Mouse (Mus musculus): ENCODE results near the gene Cstf1. TPM values are rescaled to one million over a fixed set of nuclear protein-coding genes. Genes with fewer than 3 reads are reported as not detected.
A peak's percentile ranks its signal among the peaks of the same experiment; 100 is the strongest.

Cstf1 gene
- 67.2 and 68.5 TPM in 2 replicates for total RNA-seq (2012; rRNA removed)

GRCm38 (mm10) chr2:172370411-172371223 lies at the start of gene Cstf1, which contains the start of gene Aurka:
Gene Cstf1, plus strand, starts transcription at chr2:172370681.
Gene Aurka, minus strand, starts transcription at chr2:172370535.
- peak within 1 kb of the TSS; percentile 78 to 93 for H3K4me3 ChIP-seq (ENCODE audit: insufficient read depth in 1 of 2, low read depth in 1 of 2, low read length in 2 of 2, poor library complexity in 1 of 2, severe bottlenecking in 1 of 2)
- in situ Hi-C loops (cut with MboI; ENCODE audit: low sequenced_read_pairs in 2 of 2, unreplicated experiment in 2 of 2): no loop called here
- peak; percentile 87 for DNase-seq (ENCODE audit: low read depth, low spot score)
- peaks cover 0 to 8% of the 10 kb centered on the region in 2 experiments; a peak in 1 of 4 replicates for H3K4me1 ChIP-seq (ENCODE audit: control insufficient read depth in 2 of 2, insufficient read depth in 2 of 2, low read length in 2 of 2, poor library complexity in 1 of 2)
- peak within 1 kb of the TSS; percentile 69 for H3K27ac ChIP-seq (ENCODE audit: insufficient read depth, low read depth, low read length, poor library complexity, severe bottlenecking)
- no peaks in the 10 kb centered on the region for H3K9me3 ChIP-seq (ENCODE audit: control insufficient read depth, insufficient read depth, low read depth, low read length)
- peak within 1 kb of the TSS; percentile 97 for H3K9ac ChIP-seq (ENCODE audit: insufficient read depth, low read depth, low read length, poor library complexity, severe bottlenecking)
- TF ChIP-seq CHD2 (IDR thresholded peaks at IDR 0.05; ENCODE audit: low read depth, low read length) (peak; percentile 74; the same call in 1 of the 2 replicates), ZNF384 (IDR thresholded peaks at IDR 0.05; ENCODE audit: low read depth, low read length) (no peak), HCFC1 (IDR thresholded peaks at IDR 0.05; ENCODE audit: borderline replicate concordance, insufficient read depth, low read length) (peak; percentile 89)
- H3K36me3 ChIP-seq (ENCODE audit: control insufficient read depth, insufficient read depth, low read length, poor library complexity, severe bottlenecking): peaks cover 42% of the 10 kb centered on the region

DNA sequence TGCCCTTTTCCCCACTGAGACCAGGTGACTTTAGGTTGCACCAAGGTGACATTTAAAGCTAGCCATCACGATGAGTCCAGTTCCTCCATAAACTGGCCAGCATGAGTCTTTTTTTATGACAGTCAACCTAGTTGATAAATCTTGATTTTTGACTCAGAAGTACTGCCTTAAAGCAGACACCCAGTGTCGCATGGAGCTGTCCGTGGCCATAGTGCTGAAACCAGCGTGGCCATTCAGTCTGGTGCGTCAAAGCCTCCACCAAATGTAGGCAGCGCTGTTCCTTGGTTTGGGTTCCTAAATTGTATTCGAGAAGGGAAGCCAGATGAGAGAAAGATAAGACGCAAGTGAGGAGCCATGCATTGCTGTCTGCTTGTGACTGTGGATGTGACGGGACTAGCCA lies 49.6 kb upstream of the Cstf1 start:
- DNase-seq (ENCODE audit: low read depth, low spot score): no peak
- H3K27ac ChIP-seq (ENCODE audit: insufficient read depth, low read depth, low read length, poor library complexity, severe bottlenecking): no peak overlapping the region
- H3K36me3 ChIP-seq (ENCODE audit: control insufficient read depth, insufficient read depth, low read length, poor library complexity, severe bottlenecking): no peaks in the 10 kb centered on the region
- H3K9me3 ChIP-seq (ENCODE audit: control insufficient read depth, insufficient read depth, low read depth, low read length): no peaks in the 10 kb centered on the region
- in situ Hi-C loops (cut with MboI; ENCODE audit: low sequenced_read_pairs in 2 of 2, unreplicated experiment in 2 of 2): loop anchor here (5.0 kb wide), 1 partner anchor 94 kb away; no protein-coding TSS in a partner anchor
- no peaks in the 10 kb centered on the region for H3K4me1 ChIP-seq (ENCODE audit: control insufficient read depth in 2 of 2, insufficient read depth in 2 of 2, low read length in 2 of 2, poor library complexity in 1 of 2)
- no peak overlapping the region for H3K9ac ChIP-seq (ENCODE audit: insufficient read depth, low read depth, low read length, poor library complexity, severe bottlenecking)
- TF ChIP-seq ZC3H11A (IDR thresholded peaks at IDR 0.05; ENCODE audit: borderline replicate concordance, low read depth, low read length) (no peak), CHD2 (IDR thresholded peaks at IDR 0.05; ENCODE audit: low read depth, low read length) (no peak), HCFC1 (IDR thresholded peaks at IDR 0.05; ENCODE audit: borderline replicate concordance, insufficient read depth, low read length) (no peak), ZNF384 (IDR thresholded peaks at IDR 0.05; ENCODE audit: low read depth, low read length) (no peak), MAFK (IDR thresholded peaks at IDR 0.05; ENCODE audit: insufficient read depth, low read depth, low read length) (no peak)
- no peak overlapping the region for H3K4me3 ChIP-seq (ENCODE audit: insufficient read depth in 1 of 2, low read depth in 1 of 2, low read length in 2 of 2, poor library complexity in 1 of 2, severe bottlenecking in 1 of 2)

- no peak for TF ChIP-seq ZNF384 (IDR thresholded peaks at IDR 0.05; ENCODE audit: low read depth, low read length)
- no peak for TF ChIP-seq MAFK (IDR thresholded peaks at IDR 0.05; ENCODE audit: insufficient read depth, low read depth, low read length)
- no peak for TF ChIP-seq HCFC1 (IDR thresholded peaks at IDR 0.05; ENCODE audit: borderline replicate concordance, insufficient read depth, low read length)
- no peak for TF ChIP-seq ZC3H11A (IDR thresholded peaks at IDR 0.05; ENCODE audit: borderline replicate concordance, low read depth, low read length)
- TF ChIP-seq CHD2 (IDR thresholded peaks at IDR 0.05; ENCODE audit: low read depth, low read length): no peak
- H3K36me3 ChIP-seq (ENCODE audit: control insufficient read depth, insufficient read depth, low read length, poor library complexity, severe bottlenecking): no peaks in the 10 kb centered on the region
- no peak for DNase-seq (ENCODE audit: low read depth, low spot score)
- no peak overlapping the region for H3K4me3 ChIP-seq (ENCODE audit: insufficient read depth in 1 of 2, low read depth in 1 of 2, low read length in 2 of 2, poor library complexity in 1 of 2, severe bottlenecking in 1 of 2)
- in situ Hi-C loops (cut with MboI; ENCODE audit: low sequenced_read_pairs in 2 of 2, unreplicated experiment in 2 of 2): no loop called here
- no peaks in the 10 kb centered on the region for H3K9me3 ChIP-seq (ENCODE audit: control insufficient read depth, insufficient read depth, low read depth, low read length)
- no peak overlapping the region for H3K27ac ChIP-seq (ENCODE audit: insufficient read depth, low read depth, low read length, poor library complexity, severe bottlenecking)
- no peak overlapping the region for H3K9ac ChIP-seq (ENCODE audit: insufficient read depth, low read depth, low read length, poor library complexity, severe bottlenecking)
- no peaks in the 10 kb centered on the region for H3K4me1 ChIP-seq (ENCODE audit: control insufficient read depth in 2 of 2, insufficient read depth in 2 of 2, low read length in 2 of 2, poor library complexity in 1 of 2)
Measured at GRCm38 (mm10) chr2:172328248-172328647, 42.2 kb upstream of the Cstf1 start.

- no peaks in the 10 kb centered on the region for H3K36me3 ChIP-seq (ENCODE audit: control insufficient read depth, insufficient read depth, low read length, poor library complexity, severe bottlenecking)
- H3K4me3 ChIP-seq (ENCODE audit: insufficient read depth in 1 of 2, low read depth in 1 of 2, low read length in 2 of 2, poor library complexity in 1 of 2, severe bottlenecking in 1 of 2): no peak overlapping the region
- H3K9ac ChIP-seq (ENCODE audit: insufficient read depth, low read depth, low read length, poor library complexity, severe bottlenecking): no peak overlapping the region
- in situ Hi-C loops (cut with MboI; ENCODE audit: low sequenced_read_pairs in 2 of 2, unreplicated experiment in 2 of 2): no loop called here
- peak; percentile 58 for DNase-seq (ENCODE audit: low read depth, low spot score)
- H3K9me3 ChIP-seq (ENCODE audit: control insufficient read depth, insufficient read depth, low read depth, low read length): no peaks in the 10 kb centered on the region
- TF ChIP-seq ZC3H11A (IDR thresholded peaks at IDR 0.05; ENCODE audit: borderline replicate concordance, low read depth, low read length) (peak; percentile 89), HCFC1 (IDR thresholded peaks at IDR 0.05; ENCODE audit: borderline replicate concordance, insufficient read depth, low read length) (no peak)
- H3K27ac ChIP-seq (ENCODE audit: insufficient read depth, low read depth, low read length, poor library complexity, severe bottlenecking): no peak overlapping the region
- no peaks in the 10 kb centered on the region for H3K4me1 ChIP-seq (ENCODE audit: control insufficient read depth in 2 of 2, insufficient read depth in 2 of 2, low read length in 2 of 2, poor library complexity in 1 of 2)
Measured at GRCm38 (mm10) chr2:172329179-172329578, 41.3 kb upstream of the Cstf1 start.

Data from ES-E14 (cell line).